Mouse (Mus musculus) gastrocnemius, adult 8-10 months (tissue): ENCODE data around the gene Myt1l. TPM values are rescaled to one million over a fixed set of nuclear protein-coding genes. Genes with fewer than 3 reads are reported as not detected.
A peak's percentile ranks its signal among the peaks of the same experiment; 100 is the strongest.

ENCODE experiments used
- DNase-seq, 2 experiments: peaks; one replicate each; pipeline ENCODE4 v3.0.0; 2022; ENCODE audit warnings: low spot score in 2 of 2
- total RNA-seq, 4 experiments: library from RNA; stranded (reverse); gene quantifications; 2 replicates each; pipeline ENCODE4 v1.2.4; 2022

Myt1l gene
- total RNA-seq, 4 experiments from 2014 or later: 0.35 TPM; not detected in 3

DNA sequence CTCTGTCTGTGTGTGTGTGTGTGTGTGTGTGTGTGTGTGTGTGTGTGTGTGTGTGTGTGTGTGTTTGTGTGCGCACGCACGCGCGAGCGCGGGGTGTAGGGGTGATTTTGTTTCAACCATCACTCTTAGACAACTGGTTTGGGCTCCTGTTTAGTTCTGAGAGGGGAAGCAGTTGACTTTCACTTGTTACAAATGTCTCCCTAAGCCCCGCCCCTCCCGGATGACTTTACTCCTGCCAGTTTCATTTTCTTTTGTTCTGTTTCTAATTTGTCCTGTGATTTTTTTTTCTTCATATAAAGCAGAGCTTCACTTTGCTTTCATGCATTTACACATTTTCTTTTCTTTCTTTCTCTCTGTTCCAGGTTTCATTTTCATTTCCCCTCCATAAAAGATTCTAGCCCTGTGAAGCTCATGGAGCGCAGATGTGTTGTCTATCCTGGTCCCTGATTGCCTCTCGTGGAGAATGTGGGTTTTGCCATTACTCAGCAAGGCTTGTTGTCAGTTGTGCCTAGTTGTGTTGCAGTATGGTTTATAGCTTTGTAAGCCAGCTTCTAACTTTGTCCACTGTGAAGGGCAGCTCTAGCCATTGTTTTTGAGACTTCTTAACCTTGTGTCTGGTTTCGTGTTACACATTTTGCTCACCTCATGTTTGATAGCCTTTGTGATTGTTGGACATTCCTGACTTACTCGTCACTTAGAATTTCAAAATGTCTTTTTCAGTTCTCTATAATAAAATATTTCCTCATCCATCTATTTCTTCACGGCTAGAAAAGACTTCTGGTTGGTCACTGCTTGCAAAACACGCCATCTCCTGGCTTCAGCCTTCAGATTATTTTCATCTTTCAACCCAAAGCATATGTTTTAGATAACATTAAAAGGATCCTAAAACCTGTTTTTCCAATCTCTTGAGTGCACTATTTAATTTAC lies 184.9 kb downstream of the Myt1l start:
- DNase-seq: no peak

DNA sequence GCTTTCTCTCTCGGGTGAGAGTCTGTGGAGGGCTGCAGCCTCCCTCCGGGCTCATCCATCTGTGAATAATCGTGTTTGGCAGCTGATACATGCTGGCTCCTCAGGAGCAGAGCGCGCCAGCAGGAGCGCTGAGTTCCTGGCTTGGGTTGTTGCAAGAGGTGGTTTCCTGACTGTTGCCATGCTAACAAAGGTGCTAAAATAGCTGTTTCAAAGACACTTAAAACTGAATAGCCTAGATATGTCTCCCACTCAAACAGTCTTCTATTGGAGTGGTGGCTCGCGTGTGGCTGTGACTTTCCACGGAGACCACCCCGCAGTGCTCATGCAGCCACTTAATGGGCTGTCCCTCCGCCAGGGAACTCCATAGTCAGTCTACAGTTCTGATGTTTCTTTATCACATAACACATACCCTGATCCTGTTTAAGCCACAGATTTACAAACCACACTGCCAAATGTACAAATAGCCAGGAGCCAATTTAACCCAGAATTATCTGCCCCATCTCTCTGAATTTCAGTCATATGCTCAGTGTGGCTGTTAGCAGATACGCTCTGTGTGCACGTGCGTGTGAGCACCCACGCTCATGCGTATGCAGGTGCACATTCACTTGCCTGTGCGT lies 195.6 kb downstream of the Myt1l start:
- DNase-seq: no peak

DNA sequence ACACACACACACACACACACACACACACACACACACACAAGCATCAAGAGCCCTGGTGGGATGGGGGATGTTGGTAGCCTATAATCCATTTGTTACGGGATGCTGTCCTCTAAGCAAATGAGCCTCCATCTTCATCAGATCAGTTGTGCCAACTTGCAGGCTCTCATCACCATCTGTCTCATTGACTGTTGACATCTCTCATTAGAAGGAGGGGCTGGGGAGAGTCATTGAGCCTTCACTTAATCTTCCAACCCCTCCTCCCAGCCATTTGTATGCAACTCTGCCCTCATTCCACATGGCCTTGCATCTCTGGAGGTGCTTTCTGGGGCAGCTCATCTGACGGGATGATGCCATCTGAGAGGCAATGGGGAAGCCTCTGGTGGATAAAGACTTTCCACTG lies 200.1 kb downstream of the Myt1l start:
- DNase-seq: no peak

DNA sequence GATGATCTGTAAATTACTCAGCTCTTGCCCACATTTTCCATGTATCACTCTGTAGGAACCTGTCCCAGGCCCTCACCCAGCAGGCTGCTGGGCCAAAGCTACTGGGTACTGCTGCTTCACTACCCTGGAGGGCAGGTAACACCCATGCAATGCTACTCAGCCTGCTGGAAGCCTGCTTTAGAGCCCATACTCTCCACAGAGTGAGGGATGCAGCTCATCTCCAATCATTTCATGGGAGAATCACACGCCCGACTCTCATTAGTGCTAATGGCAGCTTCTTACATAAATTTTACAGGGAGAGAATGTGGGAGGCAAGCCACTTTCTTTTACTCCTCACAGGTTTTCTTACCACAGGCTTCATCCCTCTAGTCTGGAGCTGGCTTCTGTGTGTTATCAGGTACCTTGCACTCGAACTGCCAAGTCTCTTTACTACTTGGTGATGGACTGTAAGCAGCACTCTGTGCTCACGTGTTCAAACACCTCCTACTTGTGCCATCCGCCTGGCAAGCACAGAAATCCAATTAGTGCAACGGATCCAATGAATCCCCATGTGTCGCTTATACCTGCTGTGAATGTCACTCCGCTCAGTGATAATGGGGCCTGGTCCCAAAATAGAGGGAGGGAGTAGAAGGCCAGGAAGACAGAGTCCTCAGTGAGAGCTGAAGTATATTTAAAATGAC lies 212.3 kb downstream of the Myt1l start:
- no peak for DNase-seq

DNA sequence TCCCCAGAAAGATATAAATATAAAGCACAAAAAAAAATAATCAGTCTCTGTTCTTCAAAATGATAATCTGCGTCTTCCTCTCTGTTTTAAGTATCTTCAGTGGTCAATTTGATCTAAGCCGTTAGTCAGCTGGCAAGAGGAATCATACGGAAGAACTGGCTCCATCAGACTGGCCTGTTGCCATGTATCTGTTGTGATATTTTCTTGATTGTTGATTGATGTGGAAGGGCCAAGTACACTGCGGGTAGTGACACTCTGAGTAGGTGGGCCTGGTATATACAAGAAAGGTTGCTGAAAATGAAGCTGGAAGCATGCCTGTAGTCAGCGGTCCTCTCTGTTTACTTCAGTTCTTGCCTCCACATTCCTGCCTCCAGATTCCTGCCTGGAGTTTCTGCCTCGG lies 213.0 kb downstream of the Myt1l start:
- no peak for DNase-seq

DNA sequence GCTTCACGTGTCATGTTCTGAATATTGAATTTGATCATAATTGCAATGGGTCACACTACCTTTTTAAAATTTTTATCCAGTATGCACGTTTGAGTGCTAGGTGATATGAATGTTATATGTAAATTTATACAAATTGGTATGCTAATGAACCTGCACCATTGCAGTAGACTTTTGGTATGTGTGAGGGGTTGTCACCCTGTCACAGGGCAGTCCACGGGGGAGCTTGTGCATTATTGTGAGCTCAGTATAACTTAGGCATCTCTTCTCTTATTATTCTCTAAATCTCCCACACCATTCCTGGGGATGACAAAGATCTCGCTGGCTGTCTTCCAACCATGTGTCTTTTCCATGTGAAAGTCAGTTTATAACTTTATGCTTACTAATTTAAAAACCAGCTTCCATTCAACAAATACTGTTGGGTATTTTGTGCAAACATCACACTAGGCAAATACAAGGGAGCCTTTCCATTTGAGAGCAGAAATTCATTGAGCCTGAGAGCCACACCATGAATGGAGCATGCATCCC lies 222.5 kb downstream of the Myt1l start:
- DNase-seq: no peak

DNA sequence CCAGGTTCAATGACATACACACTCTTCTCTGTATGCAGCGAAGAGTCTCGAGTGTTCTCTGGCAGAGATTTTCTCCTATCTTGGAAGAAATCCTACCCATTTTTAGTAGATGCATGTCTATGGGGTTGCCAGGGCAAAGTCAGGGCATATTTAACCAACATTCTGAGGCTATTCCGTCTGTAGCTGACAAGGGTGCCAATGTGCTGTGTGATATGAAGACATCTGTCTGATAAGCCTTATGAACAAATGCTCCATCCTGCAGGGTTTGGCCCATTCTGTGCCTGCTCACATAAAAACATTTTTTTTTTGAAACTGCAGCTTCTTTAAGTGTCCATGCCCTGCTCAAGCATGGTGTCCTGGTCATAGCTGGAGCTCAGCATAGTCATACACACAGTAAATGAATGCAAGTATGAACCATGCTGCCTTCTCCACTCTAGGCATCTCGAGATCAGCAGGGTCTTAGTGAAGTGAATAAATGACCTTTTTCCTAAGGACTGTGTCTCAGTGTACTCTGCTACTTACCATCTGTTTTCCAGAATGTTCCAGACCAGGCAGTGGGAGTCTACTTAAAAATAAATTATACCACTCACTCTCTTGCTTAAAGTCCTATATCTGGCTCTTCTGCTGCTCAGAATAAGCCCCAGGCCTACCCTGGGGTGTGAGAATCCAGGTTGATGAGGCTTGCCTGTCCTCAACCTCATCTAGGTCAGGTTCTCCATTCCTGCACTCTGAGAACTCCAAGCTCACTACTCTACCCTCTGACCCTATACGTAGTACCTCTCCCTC lies 227.1 kb downstream of the Myt1l start:
- DNase-seq: no peak

DNA sequence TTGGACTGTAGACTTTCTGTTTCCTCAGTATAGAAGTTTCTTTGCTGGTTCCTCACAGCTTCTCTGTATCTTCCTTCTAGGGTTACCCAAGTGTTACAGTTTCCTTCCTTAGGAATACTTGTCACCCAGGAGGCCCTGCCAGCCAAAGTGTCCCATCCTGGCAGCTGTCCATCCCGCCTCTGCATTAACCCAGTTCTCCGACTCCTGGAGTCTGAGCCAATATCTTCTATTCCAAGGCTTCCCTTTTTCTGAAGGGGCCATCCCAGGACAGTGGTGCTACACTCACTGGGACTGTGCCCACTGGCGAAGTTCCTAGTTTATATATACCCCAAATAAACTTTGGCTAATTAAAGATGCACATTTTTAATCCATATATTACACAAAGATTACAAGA lies 227.7 kb downstream of the Myt1l start:
- peak; percentile 16 to 39 for DNase-seq

DNA sequence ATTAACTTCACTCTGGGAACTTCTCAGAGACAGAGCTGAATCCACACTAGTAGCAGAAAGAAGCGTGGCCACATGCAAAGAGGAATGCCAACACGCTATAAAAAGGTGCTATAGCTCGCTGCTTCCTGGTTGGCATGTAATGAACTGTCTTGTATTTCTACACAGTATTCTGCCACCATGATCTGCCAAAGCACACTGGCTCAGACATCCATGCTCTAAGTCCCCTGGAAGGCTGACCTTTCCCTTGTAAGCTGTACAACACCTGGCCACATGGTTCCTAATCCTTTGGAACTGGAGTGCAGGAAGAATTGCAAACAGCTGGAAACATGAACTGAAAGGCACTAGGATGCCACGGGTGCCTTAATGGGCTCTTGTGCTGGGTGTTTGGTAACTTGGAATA lies 232.4 kb downstream of the Myt1l start:
- peak; percentile 5 to 18 for DNase-seq

DNA sequence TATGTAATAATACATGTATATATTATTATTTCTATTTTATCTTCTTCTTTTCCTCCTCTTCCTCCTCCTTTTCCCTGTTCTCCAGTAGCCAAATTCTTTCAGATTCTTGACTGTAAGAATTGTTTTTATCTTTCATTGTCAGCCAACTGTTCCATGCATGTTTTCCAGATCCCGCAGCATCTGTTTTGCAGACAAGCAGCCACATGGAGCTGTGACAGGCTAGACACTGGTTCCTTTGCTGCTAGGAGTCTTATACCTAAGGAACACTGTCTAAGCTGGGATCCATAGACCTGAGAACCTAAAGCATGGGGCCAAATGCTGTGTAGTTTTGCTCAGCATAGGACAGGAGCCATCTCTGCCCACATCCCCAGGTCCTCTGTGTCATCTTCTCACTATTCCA lies 238.0 kb downstream of the Myt1l start:
- no peak for DNase-seq

DNA sequence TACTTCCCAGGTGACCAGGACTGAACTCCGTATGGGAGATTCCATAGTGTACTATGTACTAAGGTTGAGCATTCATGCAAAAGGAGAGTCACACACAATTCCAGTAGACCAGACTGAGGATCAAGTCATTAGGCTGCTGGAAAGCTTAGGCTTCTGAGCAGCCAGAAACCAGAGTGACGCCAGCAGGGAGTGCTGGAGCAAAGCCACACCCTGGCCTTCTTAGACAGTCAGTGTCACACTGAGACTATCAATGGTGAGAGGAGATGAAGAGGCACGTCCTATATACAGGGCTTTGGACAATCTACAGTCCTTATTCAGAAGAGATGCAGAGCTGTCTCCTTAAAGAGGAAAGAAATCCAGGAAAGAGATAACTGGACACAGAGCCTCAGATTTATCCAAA lies 243.6 kb downstream of the Myt1l start:
- no peak for DNase-seq

DNA sequence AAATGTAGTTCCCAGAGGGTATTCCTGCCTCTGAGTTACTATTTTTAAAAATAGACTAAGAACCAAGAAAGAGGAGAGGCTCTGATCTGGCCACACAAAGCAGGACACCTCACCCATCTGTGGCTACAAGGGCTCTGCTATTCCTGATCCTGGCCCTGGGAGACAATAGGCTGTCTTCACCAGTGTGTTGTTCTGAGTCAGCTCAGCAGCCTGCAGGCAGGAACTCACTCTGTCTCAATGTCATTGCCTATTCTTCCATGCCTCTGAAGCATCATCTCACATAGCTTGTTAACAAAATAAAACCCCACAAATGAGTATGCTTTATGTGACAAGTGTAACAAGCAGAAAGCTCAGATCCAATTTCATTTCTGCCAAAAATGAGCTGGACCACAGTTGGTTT lies 244.2 kb downstream of the Myt1l start:
- no peak for DNase-seq

DNA sequence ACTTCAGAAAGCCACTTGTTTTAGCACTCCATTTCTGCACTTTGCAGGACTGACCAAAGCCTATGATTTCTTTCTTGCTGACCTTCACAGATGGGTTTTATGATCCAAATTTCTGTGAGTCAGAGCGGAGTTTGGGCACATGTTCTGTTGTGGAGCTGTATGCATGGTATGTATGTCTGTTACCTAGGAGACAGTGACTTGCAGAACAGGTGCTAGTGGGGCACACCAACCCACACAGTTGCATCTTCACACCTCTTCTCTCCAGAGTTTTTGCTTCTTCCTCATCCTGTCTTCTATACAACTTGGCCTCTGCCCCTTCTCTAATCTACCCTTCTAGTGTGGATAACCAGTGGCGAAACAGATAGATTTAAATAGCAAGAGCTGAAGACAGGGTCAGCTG lies 250.7 kb downstream of the Myt1l start:
- no peak for DNase-seq

DNA sequence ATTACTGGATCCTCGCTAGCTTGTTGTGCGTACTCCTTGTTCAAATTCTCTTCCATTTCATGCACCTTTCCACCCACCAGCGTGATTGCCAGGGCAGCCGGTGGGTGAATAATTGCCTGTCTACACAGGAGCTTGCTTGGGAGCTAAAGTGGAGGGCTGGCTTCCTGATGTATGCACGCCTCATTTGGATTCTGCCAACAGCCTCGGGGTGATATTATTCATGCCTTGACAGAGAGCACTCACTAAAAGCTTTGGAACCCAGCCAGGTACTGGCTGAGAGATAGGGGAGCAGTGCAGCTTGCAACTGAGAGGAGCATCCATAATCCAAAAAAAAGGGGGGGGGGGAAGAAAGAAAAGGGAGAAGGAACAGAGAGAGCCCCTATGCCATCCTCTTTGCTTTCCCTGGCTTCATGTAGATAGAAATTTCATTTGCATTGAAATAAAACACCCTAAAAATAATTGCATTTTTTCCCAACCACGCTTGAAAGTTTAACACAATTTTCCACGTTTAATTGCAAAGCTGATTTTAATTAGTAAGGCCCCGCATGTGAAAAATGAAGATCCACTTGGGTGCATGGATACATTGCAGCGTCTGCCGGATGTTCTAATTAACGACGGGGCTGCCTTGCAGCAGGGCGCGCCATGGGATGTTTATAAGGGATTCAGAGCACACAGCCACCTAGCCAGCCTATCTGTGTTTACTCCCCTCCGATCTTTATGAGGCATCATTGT lies 261.3 kb downstream of the Myt1l start:
- DNase-seq: no peak

DNA sequence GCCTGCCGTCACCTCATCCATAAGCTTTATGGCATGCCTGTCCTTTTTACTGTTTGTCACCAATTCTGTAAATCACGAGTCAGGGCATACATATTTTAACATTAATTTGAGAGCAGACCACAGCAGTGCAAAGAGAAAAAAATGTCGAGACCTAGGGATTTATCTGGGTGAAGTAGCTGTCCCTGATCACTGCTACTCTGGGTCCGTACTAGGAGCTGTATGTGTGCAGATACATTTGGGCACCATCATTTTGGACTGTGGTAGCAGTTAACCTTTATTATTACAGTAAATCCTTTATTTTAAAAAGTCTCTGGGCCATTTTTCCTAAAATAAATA lies 261.8 kb downstream of the Myt1l start:
- no peak for DNase-seq

DNA sequence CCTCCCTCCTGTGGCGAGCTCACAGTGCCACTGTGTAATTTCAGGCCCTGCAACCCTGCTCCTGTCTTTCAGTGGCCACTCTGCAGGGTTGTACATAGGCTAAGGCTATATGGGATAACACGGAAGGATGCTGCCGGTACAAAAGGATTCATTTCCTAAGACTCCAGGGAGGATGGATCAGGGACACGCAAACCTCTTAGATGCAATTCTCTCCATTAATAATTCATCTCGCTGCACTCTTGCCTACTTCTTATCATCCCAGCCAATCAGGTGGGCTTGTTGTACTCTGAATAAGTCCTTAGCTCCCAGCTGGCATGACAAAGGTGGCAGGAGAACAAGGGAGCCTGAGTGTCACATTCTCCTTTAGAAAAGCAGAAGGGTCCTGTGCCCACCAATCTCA lies 264.8 kb downstream of the Myt1l start:
- DNase-seq: no peak

DNA sequence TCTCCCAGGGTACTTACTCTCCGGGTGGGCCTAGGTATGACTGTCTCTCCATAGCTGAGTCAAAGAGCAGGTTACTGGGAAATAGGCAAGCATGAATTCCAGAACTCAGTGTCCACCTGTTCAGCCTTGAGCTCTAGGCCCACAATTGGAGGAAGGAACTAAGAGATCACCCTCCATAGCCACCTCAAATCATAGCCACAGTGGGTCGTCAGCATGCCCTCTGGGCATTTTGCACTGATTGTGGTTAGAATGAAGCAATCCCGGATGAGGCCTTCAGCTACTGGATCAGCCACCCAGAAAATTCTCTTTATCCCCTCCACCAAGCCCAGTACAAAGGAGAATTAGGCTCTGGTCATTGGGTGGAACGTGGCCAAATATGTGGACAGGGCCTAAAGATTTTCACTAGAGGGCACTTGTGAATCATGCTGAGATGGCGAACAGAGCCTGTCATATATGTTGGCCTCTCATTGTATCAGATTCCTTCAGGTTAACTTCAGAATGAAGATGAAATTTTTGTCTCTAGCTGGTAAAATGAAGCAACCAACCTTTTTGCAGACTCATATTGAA lies 267.0 kb downstream of the Myt1l start:
- DNase-seq: no peak

DNA sequence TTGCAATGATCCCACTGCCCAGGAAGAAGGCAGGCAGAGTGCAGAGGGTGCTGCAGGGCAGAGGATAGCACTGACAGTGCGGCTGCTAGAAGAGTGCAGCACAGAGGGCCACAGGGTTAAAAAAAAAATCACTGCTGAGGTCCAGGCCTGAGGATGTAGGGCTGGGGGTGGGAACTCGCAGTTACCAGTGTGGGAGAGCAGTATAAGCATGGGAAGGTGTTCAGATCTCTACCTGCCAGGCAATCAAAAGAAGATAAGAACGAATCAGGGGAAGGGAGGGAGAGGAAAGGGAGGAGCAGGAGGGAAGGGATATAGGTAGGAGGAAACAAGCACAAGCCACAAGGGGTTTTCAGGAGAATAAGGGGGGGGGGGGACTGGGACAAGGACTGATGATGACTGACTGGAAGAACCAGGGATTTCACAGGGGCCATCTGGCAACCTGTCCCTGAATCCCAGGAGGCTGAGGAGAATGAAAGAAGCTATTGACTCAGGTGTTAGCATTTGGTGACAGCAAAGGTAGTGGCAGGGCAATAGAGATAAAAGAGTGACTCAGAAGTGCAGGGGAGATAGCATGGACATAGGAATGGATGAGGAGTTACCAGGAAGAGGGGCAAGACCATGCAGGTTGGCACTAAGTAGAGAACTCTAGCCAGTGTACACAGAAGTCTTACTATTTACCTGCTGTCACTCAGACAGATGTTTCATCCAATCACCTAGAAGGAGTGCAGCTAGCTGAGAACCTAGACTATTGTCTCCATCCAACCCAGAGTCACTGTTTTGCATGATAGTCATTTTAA lies 270.6 kb downstream of the Myt1l start:
- no peak for DNase-seq

DNA sequence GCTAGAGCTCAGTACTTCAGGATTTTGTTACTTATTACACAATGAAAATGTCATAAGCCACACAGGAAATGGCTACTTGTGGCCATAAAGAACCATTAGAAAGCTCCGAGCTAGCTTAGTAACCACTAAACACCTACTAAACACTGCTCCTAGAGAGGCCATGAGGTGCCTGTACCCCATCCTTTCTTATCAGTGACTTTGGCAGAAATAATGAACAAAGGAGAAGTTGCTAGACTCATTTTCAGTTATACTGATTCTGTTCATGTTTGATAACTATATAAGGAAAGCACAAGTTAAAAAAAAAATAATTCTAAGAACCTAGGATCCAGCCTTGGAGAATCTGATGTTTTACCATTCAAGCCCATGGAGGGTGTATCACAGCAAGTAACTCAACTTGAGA lies 278.2 kb downstream of the Myt1l start:
- no peak for DNase-seq
